Mouse (Mus musculus) lung, adult 18-20 months (tissue): Measurements from ENCODE around the gene Vmn2r34.
"Not testable (repeated sequence)": the region's sequence is repeated elsewhere in the genome, so short reads cannot be mapped to it uniquely, and the experiment has no call there.

Experiments
- DNase-seq, 2 experiments: peaks; one replicate each; pipeline ENCODE4 v3.0.0; 2022; ENCODE audit warnings: mixed read lengths in 2 of 2

Vmn2r34 gene

DNA sequence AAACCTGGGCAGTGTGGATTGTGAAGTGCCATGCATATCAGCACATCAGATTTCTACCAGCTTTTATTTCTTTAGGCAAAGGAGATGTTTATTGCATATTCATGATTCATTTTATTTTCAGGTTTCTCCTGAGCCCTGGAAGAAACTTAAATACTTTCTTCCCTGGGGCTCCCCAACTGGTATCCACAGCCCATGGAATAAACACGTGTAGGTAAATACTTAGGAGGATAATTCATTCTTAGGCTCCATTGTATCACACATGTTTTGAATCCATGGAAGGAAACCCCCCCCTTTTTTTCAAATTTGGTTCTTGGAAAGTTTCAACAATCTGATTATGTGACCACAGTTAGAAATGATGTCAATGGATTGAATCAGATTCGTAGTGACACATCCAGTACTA lies at the start of gene Vmn2r34:
TSS of gene Vmn2r34 (minus strand) at position 101 of the 400 bp plus-strand sequence.
- DNase-seq, result not testable (repeated sequence)

DNA sequence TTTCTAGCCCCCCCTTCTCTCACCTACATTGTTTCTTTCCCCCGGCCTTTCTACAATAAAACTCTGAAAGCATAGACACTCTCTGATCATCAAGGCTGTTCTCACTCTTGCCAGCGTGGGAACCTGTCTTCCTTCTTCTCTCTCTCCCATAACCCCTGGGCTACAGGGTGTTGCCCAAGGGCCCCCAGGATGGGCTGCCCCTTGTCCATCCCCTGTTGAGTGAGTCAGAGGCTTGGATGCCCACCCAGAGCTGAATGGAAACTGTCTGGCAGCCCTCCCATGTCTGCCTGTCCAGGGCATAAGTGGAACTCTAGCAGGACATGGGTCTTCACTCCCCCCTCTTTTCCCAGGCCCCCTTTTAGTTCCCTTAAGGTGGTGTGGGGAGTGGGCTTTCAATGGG lies 15.3 kb downstream of the Vmn2r34 start:
- DNase-seq, result not testable (repeated sequence)
